Mouse (Mus musculus): ENCODE results near the gene Wdr17. TPM values are rescaled to one million over a fixed set of nuclear protein-coding genes. Genes with fewer than 3 reads are reported as not detected.

Wdr17 gene
- under 1 TPM in 1 of 2 experiments, not detected in 1; 0.47 TPM for total RNA-seq (2021)
- long read RNA-seq, experiment 1: 0 reads
- long read RNA-seq, experiment 2: 0 reads

DNA sequence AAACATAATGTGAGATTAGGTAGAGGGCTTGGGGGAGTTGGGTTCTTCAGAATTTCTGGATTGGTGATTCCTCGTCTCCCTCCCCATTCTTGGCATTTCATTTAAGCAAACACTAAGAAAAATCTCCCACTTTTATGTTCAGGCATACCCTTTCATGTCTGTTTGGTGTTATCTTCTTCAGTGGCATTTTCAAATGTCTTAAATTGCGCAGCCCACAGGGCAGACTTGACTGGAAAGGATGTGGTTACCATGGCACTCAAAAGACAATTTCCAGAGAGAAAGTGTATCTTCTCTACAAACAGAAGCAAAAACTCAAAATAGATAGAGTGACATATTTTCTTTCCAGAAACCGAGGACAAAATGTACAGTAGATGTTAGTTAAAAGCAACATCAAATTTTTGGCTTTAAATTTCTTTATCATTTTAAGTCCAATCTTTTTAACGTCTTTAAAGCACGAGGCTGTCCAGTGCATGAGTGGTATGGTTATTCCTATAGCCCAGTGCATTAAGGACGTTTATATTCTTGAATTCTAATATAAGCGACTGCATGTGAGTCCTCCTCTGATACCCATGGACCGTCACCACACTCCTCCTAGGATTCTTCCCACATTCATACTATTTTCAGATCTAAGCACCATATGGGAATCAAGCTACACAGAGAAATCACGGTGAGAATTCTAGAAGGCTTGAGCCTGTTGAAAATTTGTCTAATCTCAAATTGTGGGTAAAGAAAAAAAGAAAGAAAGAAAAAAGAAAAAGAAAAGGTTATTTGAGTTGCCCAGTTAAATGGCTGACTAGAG, at the start of gene Wdr17:
Wdr17 (minus strand) TSS at position 198 of the 799 bp plus-strand sequence.
- no peak for DNase-seq (ENCODE audit: low spot score in 2 of 2)

DNA sequence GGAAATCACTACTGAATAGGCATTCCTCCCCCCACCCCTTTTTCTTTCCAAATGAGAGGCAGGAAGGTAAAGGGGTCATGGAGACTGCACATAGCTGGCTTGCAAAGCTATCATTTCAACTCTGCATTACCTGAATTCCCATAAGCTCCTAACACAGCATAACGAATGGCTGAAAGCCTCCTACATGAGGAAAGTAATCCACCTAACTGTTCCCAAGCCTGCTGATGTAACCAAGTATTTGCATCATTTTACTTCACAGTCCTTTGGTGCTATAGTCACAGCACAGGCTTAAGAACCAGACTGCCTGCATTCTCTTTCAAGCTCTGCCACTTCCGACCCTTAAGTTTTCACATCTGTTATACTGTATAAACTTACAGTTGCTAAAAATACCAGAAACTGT, 45.3 kb upstream of the Wdr17 start:
- DNase-seq (ENCODE audit: low spot score in 2 of 2): no peak

DNA sequence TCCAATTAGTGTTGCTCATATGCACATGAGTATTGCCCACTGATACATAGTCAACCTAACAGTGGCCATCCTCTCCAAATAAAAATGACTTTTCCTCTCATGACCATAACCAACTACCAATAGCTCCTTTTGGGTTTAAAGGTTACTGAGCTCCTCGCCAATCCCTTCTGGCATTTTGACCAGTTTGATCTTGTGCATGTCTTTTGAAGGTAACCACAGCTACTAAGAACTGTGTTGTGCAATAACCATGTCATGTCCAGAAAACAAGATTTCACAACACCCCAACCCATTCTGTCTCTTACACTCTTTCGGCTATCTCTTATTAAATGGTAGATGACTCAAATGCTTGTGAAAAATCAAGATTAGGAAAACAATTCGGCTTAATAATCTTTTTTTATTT, 38.0 kb upstream of the Wdr17 start:
- DNase-seq (ENCODE audit: low spot score in 2 of 2): no peak

DNA sequence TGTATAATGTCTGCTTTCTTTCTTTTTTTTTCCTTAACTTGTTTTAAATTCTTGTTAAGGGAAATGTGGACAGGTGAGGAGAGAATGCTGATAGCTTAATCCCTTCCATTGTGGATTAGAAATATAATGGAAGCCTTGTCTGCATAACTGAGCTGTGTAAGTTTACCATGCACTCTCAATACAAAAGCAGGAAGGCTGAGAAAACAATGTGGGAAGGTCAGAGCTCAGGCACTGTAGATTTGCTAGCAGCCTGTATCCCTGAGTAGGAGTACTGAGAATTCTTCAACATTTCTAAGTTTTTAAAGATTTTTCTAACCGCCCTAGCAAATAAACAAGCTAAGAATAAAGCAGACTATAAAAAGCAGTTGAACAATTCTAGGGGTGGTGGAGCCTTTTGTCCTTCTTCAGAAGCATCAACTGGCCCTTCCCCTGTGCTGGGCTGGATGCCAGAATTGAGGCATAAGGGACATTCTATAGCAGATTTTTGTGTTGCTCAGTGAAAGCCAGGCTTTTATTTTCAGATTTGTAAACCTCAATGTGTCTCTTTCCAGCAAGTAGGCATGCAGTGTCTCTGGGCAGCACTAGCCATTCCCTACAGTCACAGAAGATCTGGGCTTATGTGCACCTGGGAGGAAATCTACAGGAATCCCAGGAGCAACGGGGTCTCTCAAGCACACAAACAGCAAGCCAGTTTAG, 35.3 kb upstream of the Wdr17 start:
- no peak for DNase-seq (ENCODE audit: low spot score in 2 of 2)

DNA sequence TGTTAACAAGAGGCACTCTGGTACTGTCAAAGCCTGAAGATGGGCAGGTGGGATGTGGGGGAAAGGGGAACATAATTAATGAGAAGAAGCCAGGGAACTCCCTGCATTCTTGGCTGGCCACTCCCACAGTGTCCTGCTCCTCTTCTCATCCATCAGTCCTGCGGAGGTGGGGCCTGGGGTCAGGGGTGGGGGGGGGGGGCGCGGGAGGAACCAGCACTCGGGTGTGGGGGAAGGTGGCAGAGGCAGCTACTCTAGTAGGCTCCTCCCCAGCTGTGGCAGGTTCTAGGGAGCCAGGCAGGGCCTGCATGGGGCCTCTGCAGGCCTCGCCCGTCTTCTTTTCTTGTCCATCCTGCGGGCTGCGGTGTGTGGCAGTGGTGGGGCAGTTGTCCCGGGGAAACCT, 30.7 kb upstream of the Wdr17 start:
- no peak for DNase-seq (ENCODE audit: low spot score in 2 of 2)

DNA sequence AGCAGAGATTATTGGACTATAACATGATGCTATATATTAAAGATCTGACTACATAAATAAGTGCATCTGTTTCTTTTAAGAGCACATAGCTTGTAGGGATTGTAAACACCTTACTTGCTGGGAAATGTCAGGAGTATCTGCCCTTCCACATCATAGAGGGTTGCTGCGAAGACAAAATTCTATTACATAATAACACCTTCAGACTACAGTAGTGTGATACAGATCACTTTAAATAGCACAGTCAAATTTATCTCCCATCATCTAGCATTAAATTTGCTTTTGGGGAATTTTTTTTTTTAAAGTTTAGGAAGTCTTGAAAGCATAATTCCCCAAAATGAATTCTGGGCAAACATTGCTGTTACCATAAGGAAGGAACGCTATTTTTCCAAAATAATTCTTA, 25.9 kb upstream of the Wdr17 start:
- DNase-seq (ENCODE audit: low spot score in 2 of 2): no peak

DNA sequence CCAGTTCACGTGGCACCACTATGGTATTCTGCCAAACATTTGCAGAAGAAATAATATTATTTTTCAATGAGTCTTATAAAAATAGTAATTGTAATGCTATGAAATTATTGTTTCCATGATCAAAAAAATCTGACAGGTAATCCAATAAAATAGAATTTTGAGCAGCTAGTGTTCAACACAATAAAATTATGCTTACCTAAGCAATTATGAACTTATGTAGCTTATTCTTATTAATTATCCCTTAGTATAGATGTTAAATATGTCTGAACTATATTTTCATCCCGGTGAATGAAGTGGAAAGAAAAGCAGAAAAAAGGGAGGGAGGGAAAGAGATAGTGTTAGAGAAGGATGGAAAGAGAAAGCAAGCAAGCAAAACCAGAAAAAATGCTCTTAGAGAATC, 12.5 kb upstream of the Wdr17 start:
- no peak for DNase-seq (ENCODE audit: low spot score in 2 of 2)

DNA sequence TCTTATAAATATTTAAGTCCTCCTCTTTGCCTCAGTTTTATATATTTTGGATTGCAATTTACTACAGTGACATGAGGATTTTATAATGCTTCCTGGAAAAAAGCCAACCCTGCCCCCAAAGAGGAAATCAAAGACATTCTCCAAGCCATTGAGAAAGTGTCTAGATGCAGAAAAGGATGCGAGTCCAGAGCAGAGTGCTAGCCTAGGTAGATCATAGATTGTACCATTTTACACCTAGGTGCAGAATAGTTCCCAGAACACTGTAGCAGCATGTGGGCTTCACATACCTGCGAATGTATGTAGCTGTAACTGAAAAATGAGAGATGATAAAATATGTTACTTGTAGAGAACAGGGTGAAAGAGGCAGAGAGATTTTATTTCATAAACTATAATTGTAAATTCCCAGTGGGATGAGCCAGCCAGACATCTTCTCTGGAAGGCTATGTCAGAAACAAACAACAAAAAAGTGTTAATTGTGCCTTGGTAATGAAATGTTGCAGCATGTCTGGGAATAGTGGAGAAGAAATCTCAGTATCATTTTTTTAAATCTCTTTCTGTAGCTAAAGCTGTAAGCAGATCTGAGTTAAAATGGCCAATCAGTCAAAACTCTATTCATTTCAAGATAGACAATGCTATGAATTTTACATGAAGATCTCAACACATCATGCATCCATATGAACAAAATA, 7.8 kb upstream of the Wdr17 start:
- DNase-seq (ENCODE audit: low spot score in 2 of 2): no peak

DNA sequence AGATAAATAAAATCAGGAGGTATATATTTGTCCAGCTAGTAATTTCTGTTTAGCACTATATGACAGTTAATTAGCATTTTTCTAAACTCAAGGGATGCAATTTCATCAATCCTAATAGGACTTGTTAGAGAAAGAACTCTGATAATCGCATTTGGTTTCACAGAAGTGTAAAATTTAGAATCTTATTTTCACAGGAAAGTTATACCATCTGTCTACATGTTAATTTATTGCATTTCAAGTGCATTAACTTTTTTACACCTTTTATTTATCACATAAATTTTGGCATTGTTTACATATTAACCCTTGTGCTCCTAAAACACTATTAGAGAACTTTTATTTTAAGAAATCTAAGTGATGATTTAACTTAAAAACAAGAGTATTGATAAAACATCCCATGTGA, 7.2 kb upstream of the Wdr17 start:
- no peak for DNase-seq (ENCODE audit: low spot score in 2 of 2)

DNA sequence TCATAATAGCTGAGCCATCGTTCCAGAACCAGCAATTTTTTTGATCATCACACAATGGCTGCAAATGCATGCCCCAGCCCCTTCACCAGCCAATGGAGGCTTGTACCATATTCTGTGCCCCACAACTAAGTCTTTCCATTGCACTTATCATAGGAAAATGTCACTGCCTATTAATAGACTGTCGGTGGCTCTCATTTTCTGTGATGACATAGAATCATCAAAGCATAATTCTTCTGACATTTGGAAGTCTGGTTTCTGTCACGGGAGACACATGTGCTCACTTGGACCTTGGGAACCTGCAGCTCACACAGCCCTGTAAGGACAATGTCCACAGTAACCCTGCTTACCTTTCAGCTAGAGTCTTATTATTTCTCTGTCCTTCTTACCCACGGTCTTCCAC, 424 bp downstream of the Wdr17 start:
- no peak for DNase-seq (ENCODE audit: low spot score in 2 of 2)

DNA sequence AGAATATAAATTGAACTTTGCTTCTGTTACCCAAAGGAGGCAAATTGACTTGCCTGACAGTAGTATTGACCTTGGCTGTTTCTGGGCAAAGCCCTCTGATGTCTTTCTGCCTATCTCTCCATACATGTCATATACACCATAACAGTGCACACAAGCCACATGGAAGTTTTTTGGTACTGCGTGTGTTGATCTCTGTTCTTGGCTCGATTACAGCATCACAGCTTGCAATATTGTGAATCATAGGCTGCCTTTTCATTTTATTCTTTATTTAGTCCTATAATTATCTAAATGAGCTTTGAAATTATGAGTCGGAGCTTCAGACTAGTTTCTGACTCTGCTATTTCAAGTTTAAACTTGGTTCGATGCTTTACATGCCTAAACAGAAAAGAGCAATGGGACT, 10.5 kb downstream of the Wdr17 start:
- no peak for DNase-seq (ENCODE audit: low spot score in 2 of 2)

DNA sequence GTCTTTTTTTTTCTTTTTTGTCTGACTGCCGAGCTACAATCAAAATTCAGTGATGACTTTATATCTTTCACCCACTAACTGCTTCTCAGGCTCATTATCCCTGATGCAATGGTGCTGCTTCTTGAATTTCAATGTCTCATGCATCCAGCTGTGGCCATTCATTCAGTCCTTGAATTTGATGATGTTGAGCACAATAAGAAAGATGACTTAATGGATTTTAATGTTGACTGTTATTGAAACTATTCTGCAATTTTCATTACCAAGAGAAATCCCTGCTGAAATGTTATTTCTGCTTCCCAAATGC, 22.3 kb downstream of the Wdr17 start:
- DNase-seq (ENCODE audit: low spot score in 2 of 2): no peak

DNA sequence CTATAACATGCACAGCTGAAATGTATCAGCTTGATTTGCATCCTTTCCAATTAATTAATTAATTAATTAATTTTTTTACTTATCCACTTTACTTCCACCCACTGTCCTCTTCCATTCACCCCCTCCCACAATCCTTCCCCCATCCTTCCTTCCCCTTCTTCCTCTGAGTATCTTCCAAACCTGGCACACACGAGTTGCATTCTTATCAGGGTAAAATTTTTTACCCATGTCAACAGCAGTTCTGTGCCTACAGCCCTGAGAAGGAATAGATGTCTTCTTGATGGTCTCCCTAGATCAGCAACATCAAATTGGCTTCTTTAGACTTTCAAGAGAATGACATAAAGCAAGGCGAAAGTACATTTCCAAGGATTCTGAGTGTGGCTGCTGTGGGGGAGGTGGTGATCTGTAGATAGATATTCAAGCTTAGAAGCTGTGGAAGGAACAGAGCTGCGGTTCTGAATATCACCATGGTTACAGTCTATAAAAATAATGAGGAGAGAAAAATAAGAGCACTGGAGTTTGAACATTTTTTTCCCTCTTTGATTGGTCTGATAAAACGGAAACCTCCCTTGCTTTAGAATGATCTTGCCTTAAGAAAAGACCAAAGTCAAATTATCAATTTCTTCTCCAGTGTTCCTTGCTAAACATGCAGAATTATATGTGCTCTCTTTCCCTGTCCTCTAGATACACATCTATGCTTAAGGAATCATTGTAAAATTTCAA, 22.8 kb downstream of the Wdr17 start:
- no peak for DNase-seq (ENCODE audit: low spot score in 2 of 2)

DNA sequence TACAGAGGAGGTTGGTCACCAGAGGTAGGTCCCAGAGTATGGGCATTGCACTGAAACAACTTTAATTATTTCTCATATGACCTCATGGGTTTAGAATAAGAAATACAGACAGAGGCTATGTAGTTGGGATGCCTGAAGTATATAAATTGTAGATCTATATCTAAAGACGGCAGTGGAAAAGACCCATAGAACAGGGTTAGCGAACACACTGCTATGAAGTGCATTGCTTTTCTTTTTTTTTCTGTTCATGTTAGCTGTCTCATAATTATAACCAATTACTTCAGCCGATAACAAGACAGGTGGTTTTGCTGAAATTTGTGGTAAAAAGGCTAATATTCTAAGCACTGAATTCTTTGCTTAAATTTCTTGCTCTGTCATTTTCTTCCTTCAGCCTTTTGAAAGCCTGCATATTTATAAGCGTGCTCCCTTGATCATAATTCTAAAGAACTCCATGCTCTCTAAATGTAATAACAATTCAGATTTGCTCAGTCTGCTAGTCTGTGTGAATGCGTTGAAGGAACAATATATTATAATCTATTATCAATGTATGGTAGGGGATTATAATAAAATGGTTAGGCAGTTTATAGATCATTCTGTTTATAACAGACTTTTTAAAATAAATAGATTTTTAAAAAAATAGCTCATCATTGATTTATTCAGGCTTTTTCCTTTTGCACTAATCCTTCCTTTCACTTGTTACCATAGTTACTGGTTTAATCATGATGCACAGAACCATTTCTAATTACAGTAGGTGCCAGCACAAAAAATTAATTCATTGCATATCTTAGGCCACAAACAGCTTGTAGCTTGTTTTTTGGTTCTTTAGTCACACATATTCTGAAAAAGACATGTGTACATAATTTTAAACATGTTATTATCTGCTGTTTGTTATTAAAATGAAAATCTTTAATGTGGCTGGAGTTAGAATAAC, 50.7 kb downstream of the Wdr17 start:
- no peak for DNase-seq (ENCODE audit: low spot score in 2 of 2)

DNA sequence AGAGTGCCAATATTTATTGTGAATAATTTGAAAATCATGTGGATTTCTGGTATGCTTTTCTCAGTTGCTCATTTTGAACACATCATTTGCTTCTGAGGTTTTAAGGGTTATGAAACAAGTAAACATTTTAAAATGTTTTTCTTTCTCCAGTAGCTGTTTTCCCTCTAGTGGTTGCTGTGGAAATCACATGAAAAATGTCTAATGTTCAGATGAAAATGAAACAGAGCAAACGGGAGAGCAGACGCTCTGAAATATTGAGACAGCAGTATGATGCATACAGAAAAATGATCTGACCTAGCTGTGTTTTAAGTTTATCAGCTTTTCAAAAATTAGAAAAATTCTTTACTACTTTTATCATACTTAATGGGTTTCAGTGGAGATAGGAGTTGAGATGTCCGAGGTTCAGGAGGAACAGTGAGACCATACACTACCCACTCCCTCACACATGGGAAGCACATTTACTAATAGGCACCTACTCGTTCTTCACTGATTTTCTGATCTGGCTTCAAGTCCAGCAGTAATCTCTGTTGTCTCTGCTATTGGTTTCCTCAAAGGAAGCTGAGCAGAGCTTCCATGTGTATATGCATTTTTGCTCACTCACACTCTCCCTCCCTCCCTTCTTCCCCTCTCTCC, 57.1 kb downstream of the Wdr17 start:
- no peak for DNase-seq (ENCODE audit: low spot score in 2 of 2)

DNA sequence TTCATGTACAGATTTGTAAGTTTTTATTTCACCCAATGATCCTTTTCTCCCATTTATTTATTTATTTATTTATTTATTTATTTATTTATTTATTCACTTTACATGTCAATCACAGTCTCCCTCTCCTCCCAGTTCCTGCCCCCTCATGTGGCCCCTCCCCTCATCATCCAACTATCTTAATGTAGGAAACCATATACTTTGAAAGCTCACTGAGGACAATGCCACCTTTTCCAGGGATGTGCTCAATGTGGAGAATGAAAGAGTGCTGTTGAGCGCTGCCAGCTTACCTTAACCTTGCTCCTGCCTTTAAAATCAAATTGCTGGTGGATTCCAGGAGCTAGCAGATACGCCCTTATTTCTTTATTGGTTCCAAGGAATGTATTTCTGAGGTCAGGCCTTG, 59.0 kb downstream of the Wdr17 start:
- no peak for DNase-seq (ENCODE audit: low spot score in 2 of 2)

DNA sequence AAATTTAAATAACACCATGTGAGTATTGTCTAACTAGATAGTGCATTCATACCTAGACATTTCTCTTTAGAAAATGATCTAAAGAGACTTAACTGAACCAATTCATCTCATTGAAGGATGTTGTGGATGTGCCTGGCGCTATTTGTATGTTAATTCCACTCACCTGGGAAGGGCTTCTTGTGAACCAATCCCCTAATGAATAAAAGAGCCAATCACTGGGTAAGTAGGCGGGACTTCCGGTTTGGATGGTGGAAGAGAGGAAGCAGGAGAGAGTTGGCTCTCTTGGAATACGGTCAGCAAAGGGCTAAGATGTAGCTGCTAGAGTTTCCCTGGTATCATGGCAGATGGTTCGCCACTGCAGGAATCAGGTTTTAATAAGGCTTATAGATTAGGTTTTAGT, 64.0 kb downstream of the Wdr17 start:
- no peak for DNase-seq (ENCODE audit: low spot score in 2 of 2)

DNA sequence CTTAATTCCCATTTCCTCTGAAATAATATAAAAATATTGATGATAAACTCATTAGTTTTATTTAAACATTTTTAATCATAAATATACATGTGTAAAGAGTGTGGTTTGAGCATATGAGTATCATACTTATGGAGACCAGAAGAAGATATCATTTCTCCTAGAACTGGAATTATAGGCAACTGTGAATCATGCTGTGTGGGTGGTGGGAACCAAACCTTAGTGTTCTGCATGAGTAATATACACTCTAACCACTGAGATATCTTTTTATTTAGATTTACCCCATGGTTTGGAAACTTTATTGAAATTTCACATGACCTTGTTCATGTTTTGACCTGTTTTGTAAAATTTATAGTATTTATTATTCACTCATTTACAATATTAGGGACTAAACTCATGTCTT, 68.3 kb downstream of the Wdr17 start:
- DNase-seq (ENCODE audit: low spot score in 2 of 2): no peak

DNA sequence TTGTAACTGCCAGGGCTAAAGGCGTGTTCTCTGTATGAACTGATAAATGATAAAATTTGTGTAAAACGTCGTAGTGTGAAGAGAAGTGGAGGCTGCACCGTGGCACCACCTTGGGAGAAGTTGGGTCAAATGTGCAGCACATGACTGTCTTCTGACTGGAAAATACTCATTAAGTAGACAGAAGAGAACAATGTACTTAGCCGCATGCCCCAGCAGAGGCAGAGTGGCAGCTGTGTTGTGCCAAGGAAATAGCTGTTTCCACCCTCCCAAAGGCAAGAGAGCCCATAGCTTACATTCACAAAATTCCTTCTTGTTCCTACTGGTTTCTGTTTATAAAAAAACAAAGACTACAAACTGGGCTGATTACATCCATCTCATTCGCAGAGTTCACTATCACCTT, 78.8 kb downstream of the Wdr17 start:
- DNase-seq (ENCODE audit: low spot score in 2 of 2): no peak

DNA sequence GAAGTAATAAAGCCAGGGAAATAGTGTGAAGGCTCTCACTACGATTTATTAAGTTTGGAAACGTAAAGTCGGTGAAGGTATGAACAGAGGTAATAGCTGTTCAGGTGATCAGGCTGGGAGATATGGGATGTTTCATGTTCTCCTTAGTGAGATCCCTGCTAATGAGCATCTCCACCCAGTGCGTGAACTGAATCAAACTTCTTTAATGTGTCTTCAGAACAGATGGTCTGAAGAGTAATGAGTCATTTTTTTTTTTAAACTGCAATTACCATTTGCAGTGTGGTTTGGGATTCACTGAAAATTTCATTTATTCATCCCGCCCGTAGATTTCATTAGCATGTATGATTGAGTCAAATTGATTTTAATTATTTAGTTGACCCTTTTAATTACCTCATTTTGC, 80.8 kb downstream of the Wdr17 start:
- no peak for DNase-seq (ENCODE audit: low spot score in 2 of 2)

Data from gastrocnemius, postnatal 4 days (tissue).